Mouse (Mus musculus) naive thymus-derived CD4-positive, alpha-beta T cell, adult 2 months (primary cell): ENCODE data around the gene Uqcr10.
A peak's percentile ranks its signal among the peaks of the same experiment; 100 is the strongest.

ENCODE experiments used
- DNase-seq: peaks from one replicate; pipeline ENCODE4 v3.0.0-alpha.2; 2011; ENCODE audit warnings: low read depth

The Uqcr10 gene

GRCm38 (mm10) chr11:4704072-4704964 lies at the start of gene Uqcr10, which contains the start of gene Zmat5:
Uqcr10 (minus strand) TSS chr11:4704342.
Zmat5 (plus strand) TSS chr11:4704678.
- DNase-seq = peak; percentile 98

- DNase-seq = no peak
Observed at GRCm38 (mm10) chr11:4752836-4753235, 48.7 kb upstream of the Uqcr10 start.

GRCm38 (mm10) chr11:4750263-4750662 lies 46.1 kb upstream of the Uqcr10 start:
- DNase-seq = no peak

- DNase-seq = no peak
Observed at GRCm38 (mm10) chr11:4747285-4747684, 43.1 kb upstream of the Uqcr10 start.

DNA sequence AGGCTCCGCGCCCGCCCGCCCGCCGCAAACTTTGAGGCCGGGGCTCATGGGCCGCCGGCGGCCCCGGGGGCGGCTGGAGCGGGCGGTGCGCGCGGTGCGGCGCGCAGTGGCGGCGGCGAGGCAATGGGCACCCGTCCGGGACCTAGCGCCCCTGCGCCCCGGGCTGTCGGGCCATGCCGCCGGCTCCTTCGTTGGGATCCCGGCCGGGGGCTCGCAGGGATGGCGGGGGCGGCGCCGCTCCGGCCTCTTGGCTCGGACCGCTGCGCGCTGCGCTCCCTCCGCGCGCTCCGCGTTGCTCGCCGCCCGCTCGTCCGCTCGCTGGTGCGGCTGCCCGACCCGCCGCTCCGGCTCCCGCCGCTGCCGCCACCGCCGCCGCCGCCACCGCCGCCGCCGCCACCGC lies 42.6 kb upstream of the Uqcr10 start, which contains the start of gene Cabp7:
TSS of gene Cabp7 (minus strand) at position 46 of the 400 bp plus-strand sequence.
- no peak for DNase-seq

DNA sequence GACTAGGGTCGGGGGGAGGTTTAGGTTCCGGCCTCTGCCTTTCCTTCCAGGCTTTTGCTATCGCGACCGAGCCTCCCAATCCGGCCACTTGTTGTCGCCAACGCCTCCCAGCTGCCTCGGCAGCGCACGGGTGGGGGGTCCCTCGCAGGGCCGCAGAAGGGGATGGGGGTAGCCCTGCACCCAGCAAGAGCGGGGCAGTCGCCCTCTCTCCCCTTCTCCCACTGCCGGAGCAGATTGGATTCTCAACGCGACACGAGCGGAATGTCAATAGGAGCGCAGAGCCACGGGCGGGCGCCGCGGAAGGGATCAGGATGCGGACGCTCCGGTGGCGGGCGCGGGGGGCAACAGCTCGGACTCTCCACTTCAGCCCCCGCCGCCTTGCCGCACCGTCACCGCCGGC lies 41.8 kb upstream of the Uqcr10 start:
- DNase-seq = no peak

- no peak for DNase-seq
Observed at GRCm38 (mm10) chr11:4744691-4745090, 40.5 kb upstream of the Uqcr10 start.

DNA sequence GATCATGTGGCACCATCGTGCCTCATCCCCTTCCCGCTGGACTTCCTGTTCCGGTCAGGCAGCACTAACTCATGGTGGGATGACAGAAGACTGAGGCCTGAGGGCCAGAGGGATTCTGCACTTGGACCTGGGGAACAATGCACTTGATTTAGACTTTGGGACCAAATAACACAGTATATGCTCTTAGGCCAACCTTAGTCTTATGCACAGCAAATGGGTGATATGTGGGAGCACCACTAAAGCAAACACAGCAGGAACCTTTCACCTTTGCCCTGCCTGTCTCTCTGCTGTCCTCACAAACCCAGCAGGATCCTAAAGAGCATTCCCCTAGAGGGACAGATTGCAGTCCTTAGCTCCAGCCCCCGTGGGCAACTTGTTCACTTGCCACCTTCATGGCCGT lies 36.6 kb upstream of the Uqcr10 start:
- no peak for DNase-seq

DNA sequence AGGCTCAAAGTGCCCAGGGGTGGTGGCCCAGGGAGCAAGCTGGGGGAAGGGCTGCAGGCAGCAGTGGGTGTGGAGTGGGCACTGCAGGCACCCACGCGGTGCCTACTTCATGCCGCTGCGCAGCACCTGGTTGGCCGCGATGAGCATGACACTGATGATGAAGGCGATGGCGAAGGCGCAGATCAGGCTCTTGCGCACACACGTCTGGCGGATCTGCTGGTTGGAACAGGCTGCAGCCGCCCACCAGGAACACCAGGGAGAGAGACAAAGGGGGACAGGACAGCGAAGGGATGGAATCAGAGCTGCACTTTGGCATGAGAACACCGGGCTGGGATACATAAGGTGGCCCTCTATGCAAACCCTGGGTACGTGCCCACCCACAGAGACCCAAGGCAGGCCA lies 34.6 kb upstream of the Uqcr10 start:
- no peak for DNase-seq

DNA sequence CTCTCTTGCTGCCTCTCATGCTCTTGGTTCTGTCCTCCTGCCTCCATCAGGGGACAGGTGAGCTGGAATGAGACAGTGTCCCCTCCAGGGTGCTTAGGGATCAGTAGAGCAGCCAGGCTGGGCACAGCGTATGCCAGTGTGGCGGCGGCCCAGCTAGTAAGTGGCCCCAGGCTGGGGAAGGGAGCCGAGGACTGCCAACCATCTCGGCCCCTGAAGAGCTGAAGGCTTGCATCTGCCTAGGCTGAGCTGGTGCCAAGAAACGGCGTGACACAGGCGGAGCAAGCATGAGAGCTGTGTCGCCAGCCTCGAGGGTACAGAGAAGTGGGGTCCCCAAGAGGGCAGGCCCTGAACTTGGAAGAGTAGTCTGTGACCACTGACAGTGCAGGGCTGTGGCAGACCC lies 33.5 kb upstream of the Uqcr10 start:
- DNase-seq = no peak

- no peak for DNase-seq
Observed at GRCm38 (mm10) chr11:4736355-4736754, 32.2 kb upstream of the Uqcr10 start.

GRCm38 (mm10) chr11:4734179-4734578 lies 30.0 kb upstream of the Uqcr10 start:
- no peak for DNase-seq

GRCm38 (mm10) chr11:4731781-4732180 lies 27.6 kb upstream of the Uqcr10 start:
- DNase-seq = no peak

- no peak for DNase-seq
Observed at GRCm38 (mm10) chr11:4730913-4731312, 26.8 kb upstream of the Uqcr10 start.

DNA sequence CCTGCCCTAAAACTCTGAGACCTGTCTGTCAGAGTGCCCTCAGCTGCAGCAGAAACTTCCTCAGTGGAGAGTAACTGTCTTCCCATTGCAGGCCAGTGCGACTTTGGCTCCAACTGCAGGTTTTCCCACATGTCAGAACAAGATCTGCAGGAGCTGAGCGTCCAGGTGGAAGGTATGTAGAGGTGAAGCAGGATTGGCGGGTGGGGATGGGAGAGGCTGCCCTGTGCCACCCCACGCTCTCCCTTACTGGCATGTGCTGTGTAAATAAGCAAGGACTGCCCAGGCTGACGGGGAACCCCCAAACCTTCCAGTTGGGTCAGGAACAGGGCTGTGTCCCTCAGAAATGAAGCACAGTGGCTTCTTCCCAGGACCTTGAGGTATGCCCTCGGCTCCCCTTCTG lies 26.0 kb upstream of the Uqcr10 start:
- no peak for DNase-seq

- DNase-seq = no peak
Observed at GRCm38 (mm10) chr11:4729603-4730002, 25.5 kb upstream of the Uqcr10 start.

GRCm38 (mm10) chr11:4721728-4722127 lies 17.6 kb upstream of the Uqcr10 start:
- DNase-seq = no peak

- no peak for DNase-seq
Observed at GRCm38 (mm10) chr11:4720900-4721580, 16.9 kb upstream of the Uqcr10 start.

GRCm38 (mm10) chr11:4720393-4720792 lies 16.3 kb upstream of the Uqcr10 start:
- DNase-seq = no peak

DNA sequence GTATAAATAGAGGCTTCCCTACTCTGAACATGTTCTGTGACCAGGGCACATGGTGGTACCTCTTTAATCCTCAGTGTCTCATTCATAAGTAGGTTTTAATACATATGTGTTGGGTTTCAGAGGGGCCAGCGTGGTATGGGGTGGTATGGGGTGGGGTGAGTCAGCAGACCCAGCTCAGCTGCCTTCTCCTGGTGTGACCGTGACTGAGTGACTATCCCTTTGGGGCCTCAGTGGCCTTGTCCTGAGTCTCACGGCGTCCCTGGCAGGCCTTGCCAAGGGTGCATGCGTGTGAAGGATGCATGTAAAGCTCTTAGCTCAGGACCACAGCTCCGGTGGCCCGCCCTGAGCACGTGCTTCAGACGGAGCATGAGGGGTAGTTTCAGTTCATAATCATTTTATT lies 15.8 kb upstream of the Uqcr10 start:
- no peak for DNase-seq

DNA sequence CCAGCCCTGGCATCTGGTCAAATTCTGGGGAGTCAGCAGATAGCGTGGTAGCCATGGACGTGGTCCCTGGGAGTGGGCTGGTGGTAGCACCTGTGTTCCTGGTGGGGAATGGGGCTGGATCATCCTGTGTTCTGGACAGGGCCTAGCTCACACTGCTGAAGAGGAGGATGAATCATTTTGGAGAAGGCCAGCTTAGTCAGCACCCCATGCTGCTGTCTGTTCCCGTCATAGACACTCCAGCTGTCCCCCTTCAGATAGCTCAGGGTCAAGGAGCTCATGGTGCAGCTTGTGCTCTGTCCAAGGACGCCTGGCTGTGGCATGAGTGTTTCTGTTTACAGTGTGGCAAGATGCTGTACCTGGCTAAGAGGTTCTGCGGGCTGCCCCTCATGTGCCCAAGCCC lies 14.4 kb upstream of the Uqcr10 start:
- DNase-seq = no peak

DNA sequence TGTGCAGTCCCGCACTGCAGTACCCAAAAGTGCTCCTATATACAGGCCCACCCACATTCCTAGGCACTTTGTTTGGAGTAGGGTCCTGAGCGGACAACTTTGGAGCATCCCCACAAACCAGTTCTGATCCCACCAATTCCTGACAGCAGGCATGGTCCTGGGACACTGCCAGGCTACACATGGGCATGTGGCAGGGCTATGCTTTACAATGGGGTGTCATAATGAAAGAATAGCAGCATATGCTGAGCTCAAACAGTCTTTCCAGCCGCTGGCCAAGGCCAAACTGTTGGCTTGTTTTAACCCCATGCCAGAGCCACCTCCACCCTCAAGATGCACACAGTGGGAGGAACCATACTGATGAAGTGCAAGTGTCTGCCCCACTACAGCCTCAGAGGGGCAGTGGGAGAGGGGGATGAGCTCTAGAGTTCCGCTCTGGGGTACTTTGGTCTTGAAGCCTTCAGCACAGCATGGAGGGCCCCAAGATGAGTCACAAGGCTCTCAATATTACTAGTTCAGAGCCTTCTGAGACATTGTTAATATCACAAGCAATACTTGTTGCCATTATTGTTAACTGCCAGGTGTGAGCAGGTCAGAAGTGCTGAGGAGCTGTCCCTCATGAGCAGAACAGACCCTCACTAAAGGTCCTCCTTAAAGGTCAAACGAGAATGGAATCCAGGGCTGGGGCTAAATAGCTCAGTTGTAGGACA lies 12.5 kb upstream of the Uqcr10 start:
- no peak for DNase-seq

DNA sequence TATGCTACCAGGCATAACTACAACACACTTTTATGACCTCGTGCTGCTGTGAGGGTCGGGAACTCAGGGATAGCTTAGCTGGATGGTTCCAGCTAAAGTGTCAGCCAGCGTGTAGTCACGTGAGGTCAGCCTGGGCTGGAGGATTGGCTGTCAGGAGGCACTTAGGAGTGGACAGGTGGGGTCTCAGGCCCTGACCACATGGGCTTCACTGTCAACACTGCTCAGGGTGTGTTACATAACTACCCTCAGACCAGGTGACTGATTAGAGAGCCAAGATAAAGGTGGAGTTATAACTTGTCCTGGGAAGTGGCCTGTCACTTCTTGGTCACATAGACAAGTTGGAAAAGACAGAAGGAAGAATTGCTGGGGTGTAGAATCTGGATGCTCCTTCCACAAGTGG lies 11.5 kb upstream of the Uqcr10 start:
- DNase-seq = no peak
